Mouse (Mus musculus) embryonic fibroblast, embryonic 13.5 days (primary cell): ENCODE data around the gene Mfap5.
"Not testable (repeated sequence)": the region's sequence is repeated elsewhere in the genome, so short reads cannot be mapped to it uniquely, and the experiment has no call there.

Experiments
- CTCF ChIP-seq: IDR thresholded peaks from 2 replicates; pipeline ENCODE4 v1.5.1; 2011; ENCODE audit warnings: mild to moderate bottlenecking, control low read depth, low read length, moderate library complexity, borderline replicate concordance; ENCODE audit not compliant: insufficient read depth
- POLR2A ChIP-seq: IDR thresholded peaks from 2 replicates; pipeline ENCODE4 v1.6.1; 2011; ENCODE audit warnings: low read depth, mild to moderate bottlenecking, control low read depth, low read length, moderate library complexity

DNA sequence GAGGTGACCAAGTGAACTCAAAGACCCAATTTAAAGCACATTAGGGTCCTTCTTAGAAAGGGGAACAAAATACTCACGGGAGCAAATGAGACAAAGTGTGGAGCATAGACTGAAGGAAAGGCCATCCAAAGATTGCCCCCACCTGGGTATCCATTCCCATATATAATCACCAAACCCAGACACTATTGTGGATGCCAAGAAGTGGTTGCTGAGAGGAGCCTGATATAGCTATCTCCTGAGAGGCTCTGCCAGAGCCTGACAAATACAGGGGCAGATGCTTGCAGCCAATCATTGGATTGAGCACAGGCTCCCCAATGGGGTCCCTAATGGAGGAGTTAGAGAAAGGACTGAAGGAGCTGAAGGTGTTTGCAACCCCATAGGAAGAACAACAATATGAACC, 69.4 kb downstream of the Mfap5 start:
- TF ChIP-seq CTCF, POLR2A: not testable (repeated sequence)
